Mouse (Mus musculus) small intestine, adult 2 months (tissue): ENCODE results near the gene Melk.

ENCODE experiments used
- CTCF ChIP-seq: fragments of 200-500 bp; IDR thresholded peaks from 2 replicates; pipeline ENCODE4 v1.5.1; 2012; ENCODE audit warnings: low read depth, mild to moderate bottlenecking, control low read depth, inconsistent platforms, low read length, moderate library complexity, mixed read lengths; ENCODE audit not compliant: insufficient replicate concordance, insufficient read length; ENCODE audit errors: extremely low read depth
- POLR2A ChIP-seq: fragments of 200-500 bp; IDR thresholded peaks from 2 replicates; pipeline ENCODE4 v1.6.1; 2012; ENCODE audit warnings: low read depth, mild to moderate bottlenecking, control low read depth, inconsistent platforms, low read length, moderate library complexity

DNA sequence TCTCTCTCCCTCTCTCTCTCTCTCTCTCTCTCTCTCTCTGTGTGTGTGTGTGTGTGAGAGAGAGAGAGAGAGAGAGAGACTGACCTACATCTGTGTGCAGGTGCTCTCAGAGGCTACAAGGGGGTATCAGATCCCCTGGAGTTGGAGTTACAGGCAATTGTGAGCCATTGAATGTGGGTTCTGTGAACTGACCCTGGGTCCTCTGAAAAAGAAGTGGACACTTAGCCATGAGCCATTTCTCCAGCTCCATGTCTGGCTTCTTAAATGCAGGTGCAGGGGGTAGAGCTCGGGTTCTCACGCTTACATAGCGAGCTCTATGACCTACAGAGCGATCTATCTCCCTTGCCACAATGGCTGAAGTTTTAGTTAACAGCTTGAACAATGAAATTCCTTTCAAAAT is 41.5 kb upstream of the Melk start:
- TF ChIP-seq CTCF (no peak), POLR2A (no peak)
